Mouse (Mus musculus) stomach, embryonic 14.5 days (tissue): ENCODE measurements around the gene Sirpa. TPM values are rescaled to one million over a fixed set of nuclear protein-coding genes. Genes with fewer than 3 reads are reported as not detected.

Source experiments
- ATAC-seq: fragments of 200-750 bp; cut with Nextera tagmentation; 2 replicates; pipeline ENCODE4 v1.8.0; 2017; ENCODE audit warnings: low read depth, moderate TSS enrichment; ENCODE audit not compliant: insufficient number of reproducible peaks, insufficient read depth, low FRiP score
- H3K27ac ChIP-seq: fragments of 300-500 bp; sonication (generic); 2 replicates; pipeline ENCODE4 v1.5.1; 2014; ENCODE audit warnings: mild to moderate bottlenecking, low read length, moderate library complexity, mixed read lengths
- H3K27me3 ChIP-seq: fragments of 300-500 bp; sonication (generic); 2 replicates; pipeline ENCODE4 v1.6.1; 2014; ENCODE audit warnings: low read length, control low read depth, mixed read lengths; ENCODE audit not compliant: control insufficient read depth, insufficient read depth
- H3K36me3 ChIP-seq: fragments of 300-500 bp; sonication (generic); 2 replicates; pipeline ENCODE4 v1.6.1; 2014; ENCODE audit warnings: mild to moderate bottlenecking, control low read depth, low read length, moderate library complexity, mixed read lengths; ENCODE audit not compliant: control insufficient read depth, insufficient read depth
- H3K4me1 ChIP-seq: fragments of 300-500 bp; sonication (generic); 2 replicates; pipeline ENCODE4 v1.6.1; 2014; ENCODE audit warnings: low read length, control low read depth, mixed read lengths; ENCODE audit not compliant: control insufficient read depth, insufficient read depth
- H3K4me2 ChIP-seq: fragments of 300-500 bp; sonication (generic); replicated peaks from 2 replicates; pipeline ENCODE4 v1.6.1; 2014; ENCODE audit warnings: low read depth, low read length, control low read depth
- H3K4me3 ChIP-seq: fragments of 300-500 bp; sonication (generic); 2 replicates; pipeline ENCODE4 v1.5.1; 2014; ENCODE audit warnings: low read depth, low read length, control low read depth
- H3K9ac ChIP-seq: fragments of 300-500 bp; sonication (generic); replicated peaks from 2 replicates; pipeline ENCODE4 v1.6.1; 2014; ENCODE audit warnings: low read depth, mild to moderate bottlenecking, control low read depth, low read length, moderate library complexity, mixed read lengths
- H3K9me3 ChIP-seq: fragments of 300-500 bp; sonication (generic); 2 replicates; pipeline ENCODE4 v1.6.1; 2016; ENCODE audit warnings: low read depth, low read length, control low read depth; ENCODE audit not compliant: control insufficient read depth
- WGBS: fragments of 180-500 bp; shearing (Covaris S2); extraction: QIAGEN DNeasy Blood & Tissue Kit; methylation state at CpG from one replicate; pipeline ENCODE4 v1.1.7; 2014; 5-methylcytosine and 5-hydroxymethylcytosine counted together
- polyA plus RNA-seq: library from polyadenylated mRNA; unstranded; fragments of >200 nt; fragmentation: Nextera tagmentation; extraction: Ambion mirVana; gene quantifications from 2 replicates; pipeline ENCODE4 v1.2.1, GENCODE M21; 2014

Sirpa gene
- polyA plus RNA-seq, 1 experiment from 2014 or later = 27.4 TPM

DNA sequence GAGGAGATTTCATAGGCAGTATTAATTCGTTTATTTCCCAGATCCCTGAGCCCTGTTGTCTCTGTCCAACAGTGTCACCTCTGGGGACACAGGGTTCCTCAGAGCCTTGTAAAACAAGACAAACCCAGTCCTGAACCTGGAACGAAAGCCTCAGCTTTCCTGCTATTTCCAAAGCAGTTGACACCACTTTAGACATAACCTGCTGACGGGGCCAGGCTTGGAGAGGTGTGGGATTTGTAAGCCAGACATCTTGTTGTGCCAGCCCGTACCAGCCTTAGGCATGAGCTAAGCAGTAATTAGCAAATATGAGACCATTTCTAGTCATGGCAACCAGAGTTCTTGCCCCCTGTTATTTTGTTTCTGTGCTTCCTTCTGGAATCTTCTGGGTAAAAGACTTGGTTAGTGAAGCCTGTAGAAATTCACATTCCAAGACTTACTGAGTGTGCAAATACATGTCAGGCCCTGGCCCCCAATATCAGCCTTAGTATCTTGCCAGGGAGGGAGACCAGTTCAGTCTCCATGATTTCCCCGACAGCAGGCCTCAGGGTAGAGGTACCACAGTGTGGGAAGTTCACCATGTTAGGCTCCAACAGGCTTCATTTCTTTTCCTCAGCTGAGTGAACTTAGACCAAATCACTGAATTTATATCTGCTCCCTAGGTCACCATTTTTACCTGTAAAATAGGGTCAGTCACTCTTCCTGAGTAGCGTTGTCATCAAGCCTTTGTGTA lies 36.0 kb downstream of the Sirpa start:
- no peak overlapping the region for H3K4me2 ChIP-seq
- H3K4me1 ChIP-seq = 0 out of 2 replicates have a peak, but pooled peaks cover 2% of the 10 kb centered on the region
- 88% methylated on average over 6 of the region's 6 CpGs for WGBS
- no peak for ATAC-seq
- no peak overlapping the region for H3K4me3 ChIP-seq
- H3K9ac ChIP-seq = no peak overlapping the region
- no peaks in the 10 kb centered on the region for H3K36me3 ChIP-seq
- H3K27me3 ChIP-seq = no peaks in the 10 kb centered on the region
- H3K27ac ChIP-seq = no peak overlapping the region
- no peaks in the 10 kb centered on the region for H3K9me3 ChIP-seq

DNA sequence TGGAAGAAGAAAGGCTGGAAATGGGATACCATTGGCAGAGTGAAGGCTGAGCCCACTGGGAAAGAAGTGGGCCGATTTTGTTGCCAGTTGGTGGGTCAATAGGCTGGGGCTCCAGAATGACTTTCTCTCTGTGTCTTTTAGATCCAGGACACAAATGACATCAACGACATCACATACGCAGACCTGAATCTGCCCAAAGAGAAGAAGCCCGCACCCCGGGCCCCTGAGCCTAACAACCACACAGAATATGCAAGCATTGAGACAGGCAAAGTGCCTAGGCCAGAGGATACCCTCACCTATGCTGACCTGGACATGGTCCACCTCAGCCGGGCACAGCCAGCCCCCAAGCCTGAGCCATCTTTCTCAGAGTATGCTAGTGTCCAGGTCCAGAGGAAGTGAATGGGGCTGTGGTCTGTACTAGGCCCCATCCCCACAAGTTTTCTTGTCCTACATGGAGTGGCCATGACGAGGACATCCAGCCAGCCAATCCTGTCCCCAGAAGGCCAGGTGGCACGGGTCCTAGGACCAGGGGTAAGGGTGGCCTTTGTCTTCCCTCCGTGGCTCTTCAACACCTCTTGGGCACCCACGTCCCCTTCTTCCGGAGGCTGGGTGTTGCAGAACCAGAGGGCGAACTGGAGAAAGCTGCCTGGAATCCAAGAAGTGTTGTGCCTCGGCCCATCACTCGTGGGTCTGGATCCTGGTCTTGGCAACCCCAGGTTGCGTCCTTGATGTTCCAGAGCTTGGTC lies 37.3 kb downstream of the Sirpa start:
- H3K27me3 ChIP-seq = no peaks in the 10 kb centered on the region
- no peaks in the 10 kb centered on the region for H3K9me3 ChIP-seq
- no peak overlapping the region for H3K9ac ChIP-seq
- no peak overlapping the region for H3K4me3 ChIP-seq
- H3K27ac ChIP-seq = no peak overlapping the region
- ATAC-seq = no peak
- no peaks in the 10 kb centered on the region for H3K4me1 ChIP-seq
- no peak overlapping the region for H3K4me2 ChIP-seq
- WGBS = 92% methylated on average over 15 of the region's 15 CpGs
- no peaks in the 10 kb centered on the region for H3K36me3 ChIP-seq

DNA sequence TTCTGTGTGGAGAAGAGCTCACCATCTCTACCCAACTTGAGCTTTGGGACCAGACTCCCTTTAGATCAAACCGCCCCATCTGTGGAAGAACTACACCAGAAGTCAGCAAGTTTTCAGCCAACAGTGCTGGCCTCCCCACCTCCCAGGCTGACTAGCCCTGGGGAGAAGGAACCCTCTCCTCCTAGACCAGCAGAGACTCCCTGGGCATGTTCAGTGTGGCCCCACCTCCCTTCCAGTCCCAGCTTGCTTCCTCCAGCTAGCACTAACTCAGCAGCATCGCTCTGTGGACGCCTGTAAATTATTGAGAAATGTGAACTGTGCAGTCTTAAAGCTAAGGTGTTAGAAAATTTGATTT lies 37.9 kb downstream of the Sirpa start:
- no peak overlapping the region for H3K4me2 ChIP-seq
- H3K27ac ChIP-seq = no peak overlapping the region
- ATAC-seq = no peak
- H3K4me3 ChIP-seq = no peak overlapping the region
- WGBS = 89% methylated on average over 3 of the region's 3 CpGs
- H3K9ac ChIP-seq = no peak overlapping the region
- H3K9me3 ChIP-seq = no peaks in the 10 kb centered on the region
- no peaks in the 10 kb centered on the region for H3K27me3 ChIP-seq
- H3K4me1 ChIP-seq = no peaks in the 10 kb centered on the region
- no peaks in the 10 kb centered on the region for H3K36me3 ChIP-seq

- no peaks in the 10 kb centered on the region for H3K4me1 ChIP-seq
- H3K36me3 ChIP-seq = no peaks in the 10 kb centered on the region
- no peak overlapping the region for H3K4me3 ChIP-seq
- no peaks in the 10 kb centered on the region for H3K9me3 ChIP-seq
- WGBS = 84% methylated on average over 7 of the region's 7 CpGs
- no peaks in the 10 kb centered on the region for H3K27me3 ChIP-seq
- H3K9ac ChIP-seq = no peak overlapping the region
- no peak overlapping the region for H3K27ac ChIP-seq
- ATAC-seq = no peak
- H3K4me2 ChIP-seq = no peak overlapping the region
These were observed 38.5 kb downstream of the Sirpa start for GRCm38 (mm10) chr2:129630978-129631660.

- 95% methylated on average over 7 of the region's 7 CpGs for WGBS
- H3K9ac ChIP-seq = no peak overlapping the region
- no peaks in the 10 kb centered on the region for H3K4me1 ChIP-seq
- H3K27me3 ChIP-seq = no peaks in the 10 kb centered on the region
- H3K36me3 ChIP-seq = no peaks in the 10 kb centered on the region
- H3K4me2 ChIP-seq = no peak overlapping the region
- no peak for ATAC-seq
- no peaks in the 10 kb centered on the region for H3K9me3 ChIP-seq
- H3K4me3 ChIP-seq = no peak overlapping the region
- no peak overlapping the region for H3K27ac ChIP-seq
These were observed 39.7 kb downstream of the Sirpa start for GRCm38 (mm10) chr2:129632324-129632723.

- no peaks in the 10 kb centered on the region for H3K36me3 ChIP-seq
- H3K27me3 ChIP-seq = no peaks in the 10 kb centered on the region
- ATAC-seq = peak; percentile 72; the same call in 1 of the 2 replicates
- no peaks in the 10 kb centered on the region for H3K4me1 ChIP-seq
- 55% methylated on average over 9 of the region's 9 CpGs for WGBS
- no peaks in the 10 kb centered on the region for H3K9me3 ChIP-seq
- H3K27ac ChIP-seq = no peak overlapping the region
- no peak overlapping the region for H3K9ac ChIP-seq
- no peak overlapping the region for H3K4me2 ChIP-seq
- H3K4me3 ChIP-seq = no peak overlapping the region
These were observed 40.6 kb downstream of the Sirpa start for GRCm38 (mm10) chr2:129633077-129633732.

DNA sequence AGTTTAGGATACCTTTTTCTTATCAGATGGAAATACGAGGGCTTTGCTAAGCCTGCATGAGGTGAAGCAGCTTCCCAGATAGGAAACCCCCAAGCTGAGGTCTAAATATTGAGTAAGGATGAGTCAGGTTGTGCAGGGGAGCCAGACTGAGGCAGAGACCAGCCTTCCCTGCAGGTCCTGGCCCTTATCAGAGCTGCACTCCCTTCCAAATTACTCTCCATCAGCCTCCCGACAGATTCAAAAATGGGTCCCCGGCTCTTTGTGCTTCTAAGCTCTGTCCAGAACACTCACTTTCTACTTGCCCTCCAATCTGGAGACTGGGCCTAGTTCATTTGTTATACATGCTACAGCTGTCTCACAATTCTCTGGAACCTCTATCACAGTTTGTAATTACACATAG lies 41.3 kb downstream of the Sirpa start:
- no peak overlapping the region for H3K4me2 ChIP-seq
- H3K4me1 ChIP-seq = no peaks in the 10 kb centered on the region
- no peaks in the 10 kb centered on the region for H3K36me3 ChIP-seq
- H3K4me3 ChIP-seq = no peak overlapping the region
- no peaks in the 10 kb centered on the region for H3K27me3 ChIP-seq
- H3K9me3 ChIP-seq = no peaks in the 10 kb centered on the region
- no peak overlapping the region for H3K9ac ChIP-seq
- H3K27ac ChIP-seq = no peak overlapping the region
- WGBS = 54% methylated on average over 3 of the region's 3 CpGs
- ATAC-seq = no peak

GRCm38 (mm10) chr2:129652616-129653015 lies 60.0 kb downstream of the Sirpa start:
- no peaks in the 10 kb centered on the region for H3K9me3 ChIP-seq
- 67% methylated on average over 4 of the region's 4 CpGs for WGBS
- no peak overlapping the region for H3K9ac ChIP-seq
- no peaks in the 10 kb centered on the region for H3K4me1 ChIP-seq
- H3K27ac ChIP-seq = no peak overlapping the region
- H3K36me3 ChIP-seq = no peaks in the 10 kb centered on the region
- no peaks in the 10 kb centered on the region for H3K27me3 ChIP-seq
- H3K4me3 ChIP-seq = no peak overlapping the region
- no peak for ATAC-seq
- H3K4me2 ChIP-seq = no peak overlapping the region
